ENCODE assay signal across 8 mouse cellular contexts in genomic region chr3:135440621-135441020, GRCm38 (mm10). TPM values are rescaled to one million over a fixed set of nuclear protein-coding genes. Genes with fewer than 3 reads are reported as not detected.
DNase-seq lines count a peak whose midpoint lies in the region; ATAC-seq and TF ChIP-seq lines count a peak whose summit lies in the region.

No protein-coding gene starts in this region.

- no peak overlapping the region for H3K27ac ChIP-seq in embryonic facial prominence, embryonic 15.5 days (replicated peaks)
- no peak overlapping the region for H3K27ac ChIP-seq in hindbrain, embryonic 16.5 days (ENCODE audit: low read depth, low read length)

- peak overlapping the region; percentile 72 for H3K4me2 ChIP-seq in embryonic facial prominence, embryonic 15.5 days (replicated peaks)
- H3K4me2 ChIP-seq in hindbrain, embryonic 16.5 days (ENCODE audit: low read length), result peak overlapping the region; percentile 98
- H3K4me2 ChIP-seq in myocyte (ENCODE audit: low read depth), result peak overlapping the region; percentile 70

- WGBS in embryonic facial prominence, embryonic 15.5 days, result 18% methylated on average over 10 of the region's 10 CpGs
- 46% methylated on average over 10 of the region's 10 CpGs for WGBS in hindbrain, embryonic 16.5 days

- H3ac ChIP-seq in myocyte (ENCODE audit: control insufficient read depth, insufficient read length), result no peak overlapping the region

- H3K9me3 ChIP-seq in megakaryocyte, embryonic 14.5 days, result no peaks in the 10 kb centered on the region
- no peaks in the 10 kb centered on the region for H3K9me3 ChIP-seq in embryonic facial prominence, embryonic 15.5 days (replicated peaks)
- H3K9me3 ChIP-seq in hindbrain, embryonic 16.5 days (ENCODE audit: control insufficient read depth, low read length), result no peaks in the 10 kb centered on the region

- H3K27me3 ChIP-seq in megakaryocyte, embryonic 14.5 days (replicated peaks), result no peaks in the 10 kb centered on the region
- H3K27me3 ChIP-seq in embryonic facial prominence, embryonic 15.5 days, result no peaks in the 10 kb centered on the region
- H3K27me3 ChIP-seq in hindbrain, embryonic 16.5 days (replicated peaks; ENCODE audit: control insufficient read depth, insufficient read depth, low read length), result no peaks in the 10 kb centered on the region
- H3K27me3 ChIP-seq in myocyte (ENCODE audit: control insufficient read depth, insufficient read depth, insufficient read length), result no peaks in the 10 kb centered on the region

- H3K4me1 ChIP-seq in megakaryocyte, embryonic 14.5 days, result peaks cover 36% of the 10 kb centered on the region
- H3K4me1 ChIP-seq in embryonic facial prominence, embryonic 15.5 days, result peaks cover 3% of the 10 kb centered on the region
- H3K4me1 ChIP-seq in hindbrain, embryonic 16.5 days (ENCODE audit: control insufficient read depth, insufficient read depth, low read depth, low read length), result peaks cover 30% of the 10 kb centered on the region

- H3K36me3 ChIP-seq in megakaryocyte, embryonic 14.5 days (replicated peaks; ENCODE audit: low read length), result peaks cover 44% of the 10 kb centered on the region
- H3K36me3 ChIP-seq in embryonic facial prominence, embryonic 15.5 days, result no peaks in the 10 kb centered on the region
- H3K36me3 ChIP-seq in hindbrain, embryonic 16.5 days (ENCODE audit: control insufficient read depth, insufficient read depth, low read length), result no peaks in the 10 kb centered on the region
- peaks cover 40% of the 10 kb centered on the region for H3K36me3 ChIP-seq in myocyte (ENCODE audit: control insufficient read depth, insufficient read depth)

- ATAC-seq in megakaryocyte, adult 5-6 weeks (ENCODE audit: poor library complexity, severe bottlenecking), result no peak
- no peak for ATAC-seq in embryonic facial prominence, embryonic 15.5 days (ENCODE audit: insufficient number of reproducible peaks, low FRiP score, low TSS enrichment, low read depth)
- ATAC-seq in hindbrain, embryonic 16.5 days, result no peak
- no peak for ATAC-seq in frontal cortex, adult (ENCODE audit: low TSS enrichment)
- ATAC-seq in monocyte, adult 5-6 weeks (replicated peaks; ENCODE audit: insufficient number of reproducible peaks, low FRiP score, low TSS enrichment, poor library complexity, severe bottlenecking), result no peak

- H3K79me2 ChIP-seq in myocyte (ENCODE audit: control insufficient read depth, insufficient read depth), result peaks cover 63% of the 10 kb centered on the region

- no peak for DNase-seq in right cerebral cortex, adult 18-20 months

- TF ChIP-seq POLR2A in myocyte (IDR thresholded peaks at IDR 0.05; ENCODE audit: insufficient read length, low read depth), result no peak

- H3K4me3 ChIP-seq in megakaryocyte, embryonic 14.5 days (replicated peaks), result peak overlapping the region; percentile 98
- peak overlapping the region; percentile 85 for H3K4me3 ChIP-seq in embryonic facial prominence, embryonic 15.5 days (replicated peaks)
- H3K4me3 ChIP-seq in hindbrain, embryonic 16.5 days (ENCODE audit: low read length), result peak overlapping the region; percentile 85
- H3K4me3 ChIP-seq in myocyte, result peak overlapping the region; percentile 98

- H3K9ac ChIP-seq in embryonic facial prominence, embryonic 15.5 days, result peak overlapping the region; percentile 18; the same call in 1 of the 2 replicates
- peak overlapping the region; percentile 99; the same call in 1 of the 2 replicates for H3K9ac ChIP-seq in hindbrain, embryonic 16.5 days (ENCODE audit: low read depth, low read length)

TF ChIP-seq in myocyte, 11 proteins besides CTCF, POLR2A, EP300 and RAD21:
- TF ChIP-seq USF1 (IDR thresholded peaks at IDR 0.05; ENCODE audit: low read depth) (no peak), CEBPB (IDR thresholded peaks at IDR 0.05; ENCODE audit: insufficient read depth, poor library complexity, severe bottlenecking) (0 out of 2 replicates have a peak, but pooled peaks have one; percentile 22)

RNA-seq across cellular contexts. Expression of gene Ube2d3, which starts 2.7 kb away (rescaled TPM):
- 185 and 391 TPM in 2 replicates for polyA plus RNA-seq in megakaryocyte, embryonic 14.5 days (2012; ENCODE audit: insufficient read depth, low replicate concordance)
- total RNA-seq in megakaryocyte, adult 5-6 weeks (2015), result 591 and 690 TPM in 2 replicates
- 864 and 938 TPM in 2 replicates for total RNA-seq in megakaryocyte, adult 5-6 weeks (2017)
- 450 and 462 TPM in 2 replicates for polyA plus RNA-seq in embryonic facial prominence, embryonic 15.5 days (2015; fragmentation: Nextera tagmentation; extraction: Ambion mirVana)
- polyA plus RNA-seq in hindbrain, embryonic 16.5 days (2015; fragmentation: Nextera tagmentation; extraction: Ambion mirVana), result 331 and 360 TPM in 2 replicates
- 237 TPM for polyA plus RNA-seq in myocyte (2012; fragmentation: generic; extraction: Trizol)
- 588 to 777 TPM (median 773 TPM) in 3 replicates for total RNA-seq in monocyte, adult 5-6 weeks (2017)

RNA-seq across cellular contexts. Expression of gene Cisd2, which starts 16.9 kb away (rescaled TPM):
- 20.5 and 23.0 TPM in 2 replicates for polyA plus RNA-seq in megakaryocyte, embryonic 14.5 days (2012; ENCODE audit: insufficient read depth, low replicate concordance)
- total RNA-seq in megakaryocyte, adult 5-6 weeks (2015), result 51.2 and 52.0 TPM in 2 replicates
- 25.0 and 27.9 TPM in 2 replicates for total RNA-seq in megakaryocyte, adult 5-6 weeks (2017)
- polyA plus RNA-seq in embryonic facial prominence, embryonic 15.5 days (2015; fragmentation: Nextera tagmentation; extraction: Ambion mirVana), result 51.2 and 52.1 TPM in 2 replicates
- polyA plus RNA-seq in hindbrain, embryonic 16.5 days (2015; fragmentation: Nextera tagmentation; extraction: Ambion mirVana), result 61.2 and 62.0 TPM in 2 replicates
- polyA plus RNA-seq in myocyte (2012; fragmentation: generic; extraction: Trizol), result 10.8 TPM
- 47.2 to 67.5 TPM (median 55.4 TPM) in 3 replicates for total RNA-seq in monocyte, adult 5-6 weeks (2017)

RNA-seq across cellular contexts. Expression of gene Manba, which starts 44.8 kb away (rescaled TPM):
- polyA plus RNA-seq in megakaryocyte, embryonic 14.5 days (2012; ENCODE audit: insufficient read depth, low replicate concordance), result 1.7 TPM in 1 of 2 replicates, not detected in the other
- total RNA-seq in megakaryocyte, adult 5-6 weeks (2015), result 27.7 and 29.0 TPM in 2 replicates
- total RNA-seq in megakaryocyte, adult 5-6 weeks (2017), result 28.0 and 31.5 TPM in 2 replicates
- polyA plus RNA-seq in embryonic facial prominence, embryonic 15.5 days (2015; fragmentation: Nextera tagmentation; extraction: Ambion mirVana), result 6.8 and 7.2 TPM in 2 replicates
- polyA plus RNA-seq in hindbrain, embryonic 16.5 days (2015; fragmentation: Nextera tagmentation; extraction: Ambion mirVana), result 9.0 and 9.5 TPM in 2 replicates
- polyA plus RNA-seq in myocyte (2012; fragmentation: generic; extraction: Trizol), result 4.8 TPM
- total RNA-seq in monocyte, adult 5-6 weeks (2017), result 41.5 to 56.4 TPM (median 47.4 TPM) in 3 replicates
